Mouse (Mus musculus) mouse embryonic stem cell (cell line): ENCODE results near the gene Adh6a.

Source experiments
- in situ Hi-C, 2 experiments: fragments of 300-500 bp; cut with MboI; formaldehyde crosslinking; loops; 1 replicate in 1 of 2; 3 replicates in 1 of 2; pipeline ENCODE4 v1.14.3; 2019 to 2020; ENCODE audit warnings: low sequenced_read_pairs in 2 of 2, low pct_unique_long_range_greater_than_20kb in 1 of 2, mixed read lengths in 1 of 2; ENCODE audit not compliant: unreplicated experiment in 1 of 2

Gene Adh6a

DNA sequence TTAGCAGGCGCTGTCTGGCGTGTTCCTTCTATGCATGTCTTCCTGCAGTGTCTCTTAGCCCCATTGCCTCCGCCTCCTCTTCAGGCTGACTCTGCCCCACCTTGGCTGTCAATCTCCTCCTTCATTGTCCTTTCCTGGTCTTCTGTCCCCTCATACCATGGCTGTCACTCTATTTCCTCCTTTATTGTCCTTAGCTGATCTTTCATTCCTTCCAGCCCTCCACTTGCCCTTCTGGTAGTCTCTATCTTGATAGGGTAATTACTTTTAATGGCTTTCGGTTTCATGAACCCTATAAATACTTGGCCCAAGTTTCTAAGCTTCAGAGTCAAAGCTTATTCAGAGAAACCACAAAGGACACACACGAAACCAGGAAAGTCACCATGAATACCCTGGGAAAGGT is at the start of gene Adh6a:
TSS of gene Adh6a (plus strand) at position 322 of the 400 bp plus-strand sequence.
- in situ Hi-C loops: no loop called here

DNA sequence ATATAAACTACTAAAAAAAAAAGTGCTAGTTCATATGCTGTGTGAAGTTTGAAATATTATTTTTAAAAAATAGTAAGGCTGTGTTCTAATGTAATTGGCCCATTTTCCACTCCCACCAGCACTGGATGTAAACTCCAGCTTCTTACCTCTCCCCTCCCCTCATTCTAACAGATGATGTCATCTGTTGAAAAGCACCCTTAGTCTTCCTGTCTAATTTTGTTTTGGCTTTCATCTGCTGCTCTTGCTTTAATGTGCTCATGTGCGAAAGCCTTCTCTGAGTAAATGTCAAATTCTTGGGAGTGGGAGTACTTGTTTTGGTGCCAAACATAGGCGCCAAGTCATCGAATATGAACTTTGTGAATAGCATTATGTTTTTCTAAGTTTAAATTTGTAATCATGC is 48.4 kb upstream of the Adh6a start:
- in situ Hi-C loops: no loop called here

GRCm38 (mm10) chr3:138270507-138270906 is 42.6 kb upstream of the Adh6a start:
- in situ Hi-C loops: no loop called here

DNA sequence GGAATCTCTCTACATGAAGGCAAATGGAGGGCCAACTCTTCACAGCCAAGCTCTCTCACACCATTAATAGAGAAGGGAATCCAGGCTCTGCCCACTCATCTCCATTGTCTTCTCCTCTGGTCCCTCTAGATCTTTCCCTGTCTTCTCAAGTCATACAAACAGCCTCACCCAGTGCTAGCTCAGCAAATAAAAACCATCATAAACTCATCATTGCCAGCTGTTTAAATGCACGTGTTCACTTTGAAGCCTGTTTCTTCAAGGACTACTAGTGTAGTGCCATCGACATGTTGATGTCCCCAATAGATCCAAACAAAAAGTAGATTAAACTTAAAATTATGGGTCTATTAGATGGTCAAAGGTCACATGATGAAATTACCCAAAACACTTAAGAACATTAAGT is 41.8 kb upstream of the Adh6a start:
- in situ Hi-C loops: no loop called here

DNA sequence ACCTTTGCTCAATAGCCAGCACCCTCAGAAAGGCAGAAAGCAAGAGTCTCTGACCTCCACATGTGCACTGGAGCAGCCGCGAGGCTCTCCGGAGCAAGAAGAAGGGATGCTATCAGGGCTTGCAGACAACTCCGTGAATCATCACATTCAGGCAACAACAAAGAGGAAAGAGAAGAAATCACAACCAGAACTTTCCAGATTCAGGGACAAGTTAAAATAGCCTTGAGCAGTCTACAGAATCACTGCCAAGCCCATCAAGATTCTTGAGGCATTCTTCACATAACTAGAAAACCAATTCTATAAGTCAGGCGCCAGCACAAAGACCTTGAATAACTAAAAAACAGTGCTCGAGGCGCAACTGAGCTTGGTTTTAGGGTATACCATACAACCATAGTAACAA is 40.0 kb upstream of the Adh6a start:
- in situ Hi-C loops: no loop called here

GRCm38 (mm10) chr3:138275100-138275499 is 38.0 kb upstream of the Adh6a start:
- in situ Hi-C loops: no loop called here

DNA sequence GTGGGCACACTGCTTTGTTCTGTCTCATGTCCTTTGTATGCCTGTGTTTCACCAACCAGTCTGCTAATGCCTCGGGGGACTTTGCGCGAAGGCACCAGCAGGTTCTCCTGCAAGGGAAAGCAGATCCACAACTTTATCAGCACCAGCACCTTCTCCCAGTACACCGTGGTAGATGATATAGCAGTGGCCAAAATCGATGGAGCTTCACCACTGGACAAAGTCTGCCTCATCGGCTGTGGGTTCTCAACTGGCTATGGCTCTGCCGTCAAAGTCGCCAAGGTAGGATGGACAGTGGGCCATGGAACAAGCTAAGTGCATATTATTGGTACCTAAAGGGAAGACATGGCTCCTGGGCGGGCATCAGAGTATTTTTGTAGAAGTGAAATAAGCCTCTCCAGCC is 30.5 kb upstream of the Adh6a start:
- in situ Hi-C loops: no loop called here

DNA sequence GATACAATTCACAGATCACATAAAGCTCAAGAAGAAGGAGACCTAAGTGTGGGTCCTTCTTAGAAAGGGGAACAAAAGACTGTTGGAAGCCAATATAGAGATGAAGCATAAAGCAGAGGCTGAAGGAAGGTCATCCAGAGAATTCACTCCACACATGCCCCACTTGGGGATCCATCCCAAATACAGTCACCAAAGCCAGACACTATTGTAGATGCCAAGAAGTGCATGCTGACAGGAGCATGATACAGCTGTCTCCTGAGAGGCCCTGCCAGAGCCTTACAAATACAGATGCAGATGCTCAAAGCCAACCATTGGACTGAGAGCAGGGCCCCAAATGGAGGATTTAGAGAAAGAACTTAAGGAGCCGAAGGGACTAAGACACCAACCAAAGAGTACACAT is 29.3 kb upstream of the Adh6a start:
- in situ Hi-C loops: no loop called here

DNA sequence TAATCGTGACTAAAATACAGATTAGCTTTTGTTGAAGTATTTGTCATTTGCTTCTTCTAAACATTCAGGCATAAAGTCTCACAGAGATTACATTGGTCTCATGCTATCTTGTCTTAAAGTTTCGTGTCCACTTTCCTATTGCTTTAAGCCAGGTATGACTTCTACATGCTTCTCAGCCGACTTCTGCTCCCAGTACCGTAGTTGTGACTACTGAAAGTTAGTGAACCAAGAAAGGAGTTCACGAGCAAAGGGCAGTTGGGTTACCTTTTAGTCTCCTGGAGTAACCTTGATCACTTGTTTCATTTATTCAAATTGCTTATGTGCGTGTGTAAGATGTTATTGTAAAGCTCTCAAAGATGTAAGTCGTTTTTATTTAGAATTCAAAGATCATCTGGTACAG is 27.1 kb upstream of the Adh6a start:
- in situ Hi-C loops: loop anchor here in 1 of 2 experiments (5.0 kb wide), 1 partner anchor 106 kb away; no protein-coding TSS in a partner anchor

DNA sequence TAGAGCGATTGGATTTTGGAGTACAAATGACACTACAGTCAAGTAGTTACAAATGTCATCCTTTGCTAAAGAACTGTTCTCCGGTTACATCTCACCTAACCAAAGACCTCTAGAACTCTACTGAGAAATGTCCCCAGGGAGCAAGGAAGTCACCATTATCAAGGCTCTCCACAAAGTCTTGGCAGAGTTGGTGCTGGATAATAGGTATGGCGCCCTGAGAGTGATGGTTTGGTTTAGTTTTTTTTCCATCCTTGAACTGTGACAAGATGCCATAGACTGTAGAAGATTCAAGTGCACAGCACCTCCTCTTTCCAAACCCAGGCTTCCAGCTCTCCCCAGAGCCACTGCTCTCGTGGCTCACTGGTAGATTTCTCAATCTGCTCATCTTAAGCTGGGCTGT is 25.4 kb upstream of the Adh6a start:
- in situ Hi-C loops: loop anchor here in 1 of 2 experiments (5.0 kb wide), 1 partner anchor 105 kb away; no protein-coding TSS in a partner anchor

DNA sequence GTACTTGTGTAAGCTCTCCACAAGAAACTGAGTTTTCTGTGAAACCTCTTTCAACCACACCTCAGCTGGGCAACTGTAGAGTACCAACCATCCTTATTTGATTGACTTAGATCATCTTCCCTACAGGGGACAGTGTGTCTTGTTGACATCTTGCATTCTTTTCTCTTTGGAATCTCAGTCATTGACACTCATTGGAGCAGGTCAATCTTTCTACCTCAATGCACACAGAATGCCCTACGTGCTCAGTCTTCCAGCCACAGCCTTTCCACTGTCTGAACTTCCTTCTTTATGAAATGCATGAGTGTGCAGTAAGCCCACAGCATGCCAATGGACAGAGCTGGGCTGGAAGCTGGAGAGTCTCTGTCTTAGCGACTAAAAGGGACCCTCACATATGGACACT is 22.4 kb upstream of the Adh6a start:
- in situ Hi-C loops: no loop called here

- in situ Hi-C loops: no loop called here
These were observed 21.5 kb upstream of the Adh6a start for GRCm38 (mm10) chr3:138291529-138292117.

GRCm38 (mm10) chr3:138293298-138293895 is 19.7 kb upstream of the Adh6a start:
- in situ Hi-C loops: no loop called here

- in situ Hi-C loops: no loop called here
These were observed 13.0 kb upstream of the Adh6a start for GRCm38 (mm10) chr3:138300130-138300529.

DNA sequence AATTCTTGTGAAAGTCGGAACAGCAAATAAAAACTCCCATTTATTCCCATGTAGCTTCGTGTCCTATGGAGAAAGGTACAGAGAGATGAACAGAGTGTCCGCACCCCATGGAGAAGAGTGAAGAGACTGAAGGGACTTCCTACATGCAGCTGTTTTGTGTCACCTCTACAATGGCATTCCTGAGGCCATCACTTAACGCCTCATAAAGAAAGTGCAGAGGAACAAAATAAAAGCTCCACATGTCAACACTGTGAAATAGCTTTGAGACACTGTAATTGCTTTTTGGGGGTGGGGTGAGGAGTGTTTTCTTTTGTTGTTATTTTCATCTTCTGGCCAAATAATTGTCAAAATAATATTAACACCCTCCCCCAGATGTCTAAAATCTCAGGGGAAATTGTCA is 10.4 kb upstream of the Adh6a start:
- in situ Hi-C loops: no loop called here

DNA sequence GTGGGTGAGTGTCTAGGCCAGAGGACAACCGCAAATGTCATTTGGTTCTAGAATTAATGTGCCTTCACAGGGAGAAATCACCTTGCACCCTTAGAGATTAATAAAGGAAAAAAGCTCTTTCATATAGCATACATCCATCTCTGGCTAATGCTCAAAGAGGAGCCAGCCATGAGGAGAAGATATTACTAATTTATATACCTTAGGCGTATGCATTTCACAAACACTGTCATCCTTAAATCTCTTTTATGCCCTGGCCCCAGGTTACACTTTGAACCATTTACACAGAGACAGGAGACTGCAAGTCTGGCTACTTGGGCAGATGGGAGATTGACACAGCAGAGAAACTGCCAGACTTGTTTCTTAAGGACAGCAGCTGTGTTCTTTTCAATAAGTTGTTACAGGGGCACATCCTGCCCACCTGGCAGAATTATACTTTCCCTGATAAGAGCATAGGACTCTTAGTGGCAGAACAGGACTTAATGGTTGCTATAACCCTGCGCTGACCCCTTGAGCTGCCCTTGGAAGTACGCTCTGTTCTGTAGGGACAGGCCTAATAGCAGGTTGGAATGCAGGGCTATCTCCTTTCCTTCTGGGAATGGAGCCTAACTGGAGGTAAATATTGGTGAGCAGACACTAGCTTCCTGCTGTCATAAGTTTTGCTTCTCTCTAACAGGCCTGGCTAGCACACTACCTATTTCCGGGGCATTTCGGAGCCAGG is 9.2 kb upstream of the Adh6a start:
- in situ Hi-C loops: no loop called here

DNA sequence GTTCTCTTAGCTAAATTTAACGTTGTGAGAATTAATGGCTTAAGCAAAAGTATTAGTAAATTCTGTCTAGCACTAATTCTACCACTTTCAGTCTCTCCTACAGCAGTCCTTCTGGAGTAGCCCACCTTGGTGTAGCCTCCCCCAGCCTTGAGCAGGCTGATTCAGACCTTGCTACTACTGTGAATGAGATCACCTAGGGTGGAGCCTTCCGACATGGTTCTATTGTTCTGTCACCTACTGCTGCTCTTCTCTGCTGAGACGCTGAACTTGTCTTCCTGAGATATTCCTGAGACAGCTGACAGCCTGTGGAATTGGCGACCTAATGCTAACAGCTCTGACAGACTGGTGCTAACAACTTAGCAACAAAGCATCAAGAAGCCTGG is 8.6 kb upstream of the Adh6a start:
- in situ Hi-C loops: no loop called here

- in situ Hi-C loops: no loop called here
These were observed 7.4 kb upstream of the Adh6a start for GRCm38 (mm10) chr3:138305486-138306289.

- in situ Hi-C loops: no loop called here
These were observed 6.8 kb upstream of the Adh6a start for GRCm38 (mm10) chr3:138306290-138306683.
